Mouse (Mus musculus) gastrocnemius, postnatal 14 days (tissue): Measurements from ENCODE around the gene Agrp. TPM values are rescaled to one million over a fixed set of nuclear protein-coding genes. Genes with fewer than 3 reads are reported as not detected.
"Not testable (repeated sequence)": the region's sequence is repeated elsewhere in the genome, so short reads cannot be mapped to it uniquely, and the experiment has no call there.

Experiments used
- DNase-seq: peaks from one replicate; pipeline ENCODE4 v3.0.0; 2021; ENCODE audit warnings: mixed read lengths
- intact Hi-C: fragments of 180-260 bp; cut with DNase I; formaldehyde crosslinking; loops from one replicate; pipeline ENCODE4 v1.15.1; 2025; ENCODE audit warnings: low total_unique reads
- total RNA-seq, 2 experiments: library from RNA; stranded (reverse); gene quantifications; 2 replicates each; pipeline ENCODE4 v1.2.3; 2021

The Agrp gene
- total RNA-seq, 2 experiments from 2014 or later = 0.73 to 1.7 TPM

DNA sequence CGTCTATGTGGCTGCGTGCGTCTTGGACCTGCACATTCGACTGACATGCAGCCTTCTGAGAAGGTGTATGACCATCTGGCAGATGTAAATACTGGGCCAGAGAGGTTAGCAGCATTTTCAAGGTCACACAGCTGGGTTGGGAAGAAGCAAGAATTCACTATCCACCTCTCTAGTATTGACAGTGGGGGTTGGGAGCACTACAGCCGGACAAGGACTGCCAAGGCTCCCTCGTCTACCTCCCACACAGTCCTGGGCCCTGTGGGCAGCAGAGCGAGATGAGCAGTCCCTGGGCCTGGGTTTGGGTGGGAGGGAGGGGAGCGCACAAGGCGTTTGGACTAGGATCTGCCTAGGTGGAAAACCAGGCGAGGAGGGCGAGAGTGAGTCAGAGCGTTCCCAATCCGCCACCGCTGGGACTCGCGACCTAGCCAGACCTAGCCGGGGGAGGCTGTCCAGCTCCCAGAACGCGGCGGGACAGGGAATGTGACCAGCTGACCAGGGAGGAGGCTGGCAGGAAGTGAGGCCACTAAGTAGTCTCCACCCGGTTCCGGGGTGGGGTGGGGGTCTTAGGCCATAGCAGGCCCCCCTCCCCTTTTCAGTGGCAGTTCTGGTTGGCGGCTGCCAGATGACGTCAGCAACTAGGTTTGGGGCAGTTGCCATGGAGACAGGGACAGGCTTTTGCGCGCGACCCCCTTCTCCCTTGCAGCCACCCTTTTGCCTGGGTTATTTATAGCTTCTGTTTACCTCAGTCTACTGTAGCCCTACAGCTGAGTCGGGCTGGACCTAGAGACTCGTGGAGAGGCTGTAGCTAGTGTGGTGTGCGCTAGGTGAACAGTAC, 30.8 kb downstream of the Agrp start:
- DNase-seq = peak; percentile 86
- intact Hi-C loops = no loop called here

DNA sequence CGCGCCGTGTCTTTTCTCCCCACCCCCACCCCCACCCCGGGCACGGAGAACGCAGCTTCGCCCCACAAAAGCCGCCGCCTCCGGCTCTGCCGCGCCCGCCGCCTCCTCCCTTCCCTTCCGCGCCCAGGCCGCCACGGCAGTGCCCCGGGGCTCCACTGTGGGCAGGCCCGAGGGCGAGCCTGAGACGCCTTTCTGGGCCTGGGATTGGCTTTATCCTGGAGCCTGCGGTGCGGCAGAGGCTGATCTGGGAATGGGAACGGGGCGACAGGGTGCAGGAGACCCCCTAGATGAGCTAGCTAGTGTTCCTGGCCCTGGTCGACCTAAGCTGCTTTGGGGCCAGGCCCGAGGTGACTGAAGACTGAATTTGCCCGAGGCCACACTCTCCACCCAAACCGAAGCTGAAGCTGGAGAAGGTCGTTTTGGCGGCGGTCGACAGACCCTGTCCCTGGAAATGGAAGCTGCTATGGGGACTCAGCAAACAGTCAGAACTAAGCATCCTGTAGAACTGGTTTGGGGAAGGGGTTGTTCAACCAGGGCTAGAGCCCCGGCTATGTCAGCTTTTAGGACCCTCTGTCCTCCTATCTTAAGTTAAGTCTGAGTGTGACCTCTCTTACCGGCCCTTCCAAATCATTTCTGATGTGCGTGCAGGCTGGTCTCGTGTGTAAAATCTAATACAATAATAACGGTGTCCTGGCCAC, 31.6 kb downstream of the Agrp start:
- peak; percentile 44 for DNase-seq
- intact Hi-C loops = no loop called here

DNA sequence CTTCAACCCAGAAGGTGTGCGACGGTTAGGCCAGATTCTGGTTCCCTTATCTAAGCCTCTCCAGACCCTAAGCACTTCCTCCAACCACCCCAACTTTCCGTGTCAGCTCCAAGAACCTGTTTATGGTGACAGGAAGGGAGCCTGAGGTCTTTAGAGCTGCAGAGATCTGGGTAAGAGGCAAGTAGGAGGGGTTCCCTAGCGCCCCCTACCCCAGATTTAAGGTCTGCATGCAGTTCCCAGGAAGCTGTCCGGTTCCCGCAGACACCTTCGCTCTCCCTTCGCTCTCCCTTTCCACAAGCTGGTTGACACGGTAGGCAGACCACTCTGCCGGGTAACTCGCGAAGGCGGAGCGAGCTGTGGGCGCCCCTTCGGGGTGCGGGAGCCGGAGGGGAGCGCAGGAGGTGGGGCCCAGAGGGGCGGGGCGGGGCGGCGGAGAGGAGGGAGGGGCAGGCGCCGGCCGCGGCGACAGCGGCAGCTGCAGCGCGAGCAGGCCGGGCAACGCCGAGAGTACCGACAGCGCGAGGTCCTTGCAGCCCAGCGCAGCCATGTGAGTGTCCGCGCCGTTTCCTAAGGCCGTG, 32.3 kb downstream of the Agrp start, which contains the start of gene Ripor1:
TSS of gene Ripor1 (plus strand) at position 452 of the 578 bp plus-strand sequence.
- intact Hi-C loops = no loop called here
- DNase-seq = peak; percentile 80

DNA sequence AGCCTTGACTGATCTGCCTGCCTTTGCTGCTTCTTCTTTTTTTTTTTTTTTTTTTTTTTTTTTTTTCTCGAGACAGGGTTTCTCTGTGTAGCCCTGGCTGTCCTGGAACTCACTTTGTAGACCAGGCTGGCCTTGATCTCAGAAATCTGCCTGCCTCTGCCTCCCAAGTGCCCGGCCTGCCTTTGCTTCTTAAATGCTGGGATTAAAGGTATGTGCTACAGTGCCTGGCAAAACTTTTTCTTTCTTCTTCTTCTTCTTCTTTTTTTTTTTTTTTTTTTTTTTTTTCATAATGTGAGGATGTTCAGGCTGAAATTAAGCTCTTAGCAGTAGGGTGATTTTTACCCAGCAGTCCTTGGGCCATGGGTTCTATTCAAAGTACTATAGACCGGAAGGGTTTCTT, 34.7 kb downstream of the Agrp start:
- intact Hi-C loops, DNase-seq: not testable (repeated sequence)

DNA sequence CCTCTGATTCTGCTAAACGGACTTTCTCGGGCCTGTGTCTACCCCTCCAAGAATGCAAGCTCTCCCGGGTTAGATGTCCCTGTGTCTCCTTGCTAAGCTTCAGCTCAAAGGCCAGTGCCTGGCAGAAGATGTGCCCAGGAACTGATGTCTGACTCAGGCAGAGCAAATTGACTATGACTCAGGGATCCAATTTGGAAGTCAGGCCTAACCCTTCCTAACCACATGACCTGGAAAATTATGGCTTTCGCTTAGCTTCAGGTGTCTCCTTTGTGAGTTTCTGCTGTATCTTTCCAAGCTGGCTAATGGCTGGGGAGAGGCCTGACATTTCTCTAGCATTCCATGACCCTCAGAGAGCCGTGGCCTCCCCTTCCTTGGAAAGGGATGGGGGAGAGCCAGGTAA, 35.9 kb downstream of the Agrp start:
- intact Hi-C loops = no loop called here
- DNase-seq = no peak

DNA sequence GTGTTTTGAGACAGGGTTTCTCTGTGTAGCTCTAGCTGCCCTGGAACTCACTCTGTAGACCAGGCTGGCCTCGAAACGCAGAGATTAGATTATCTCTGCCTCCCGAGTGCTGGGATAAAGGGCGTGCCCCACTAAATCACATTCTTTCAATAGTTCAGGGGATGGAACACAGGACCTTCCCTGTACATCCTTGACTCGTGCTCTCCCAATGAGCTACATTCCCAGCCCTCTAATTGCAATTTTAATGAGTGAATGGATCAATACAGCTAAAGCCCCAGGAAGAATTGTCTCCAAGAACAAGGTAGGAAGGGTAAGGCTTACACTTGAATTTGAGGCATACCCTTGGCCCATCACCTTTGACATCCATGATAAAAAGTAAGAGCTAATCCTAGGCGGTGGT, 38.4 kb downstream of the Agrp start:
- intact Hi-C loops = no loop called here
- no peak for DNase-seq

DNA sequence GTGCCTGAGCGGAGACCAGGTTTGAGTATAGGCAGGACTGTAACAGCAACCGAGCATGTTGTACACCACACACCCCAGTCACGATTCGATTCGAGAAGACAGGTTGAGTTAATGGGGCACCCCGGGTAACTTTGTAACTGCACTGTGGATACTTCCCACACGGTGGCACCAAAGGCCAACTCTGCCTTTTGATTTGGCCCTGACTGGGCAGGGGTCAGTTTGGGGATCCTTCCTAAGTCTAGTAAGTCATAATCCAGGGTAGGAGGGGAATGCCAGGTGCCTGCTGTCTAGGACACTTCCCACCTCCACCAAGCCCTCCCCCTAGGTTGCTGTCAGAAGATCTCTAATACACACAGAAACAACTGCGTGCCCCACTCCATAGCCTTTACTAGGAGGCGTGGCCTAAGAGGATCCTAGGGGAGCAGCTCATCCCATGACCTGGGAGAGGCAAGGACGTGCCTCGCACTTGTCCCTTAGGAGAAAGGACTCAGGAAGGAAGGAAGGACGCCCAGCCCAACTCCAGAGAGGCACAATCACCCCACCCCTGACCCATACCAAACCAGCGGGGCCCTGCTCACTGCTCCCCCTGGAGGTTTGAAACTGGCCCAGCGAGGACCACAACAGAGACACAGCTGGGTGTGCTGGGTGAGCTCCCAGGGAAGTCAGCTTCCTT, 40.7 kb downstream of the Agrp start:
- intact Hi-C loops = no loop called here
- peak; percentile 74 for DNase-seq

DNA sequence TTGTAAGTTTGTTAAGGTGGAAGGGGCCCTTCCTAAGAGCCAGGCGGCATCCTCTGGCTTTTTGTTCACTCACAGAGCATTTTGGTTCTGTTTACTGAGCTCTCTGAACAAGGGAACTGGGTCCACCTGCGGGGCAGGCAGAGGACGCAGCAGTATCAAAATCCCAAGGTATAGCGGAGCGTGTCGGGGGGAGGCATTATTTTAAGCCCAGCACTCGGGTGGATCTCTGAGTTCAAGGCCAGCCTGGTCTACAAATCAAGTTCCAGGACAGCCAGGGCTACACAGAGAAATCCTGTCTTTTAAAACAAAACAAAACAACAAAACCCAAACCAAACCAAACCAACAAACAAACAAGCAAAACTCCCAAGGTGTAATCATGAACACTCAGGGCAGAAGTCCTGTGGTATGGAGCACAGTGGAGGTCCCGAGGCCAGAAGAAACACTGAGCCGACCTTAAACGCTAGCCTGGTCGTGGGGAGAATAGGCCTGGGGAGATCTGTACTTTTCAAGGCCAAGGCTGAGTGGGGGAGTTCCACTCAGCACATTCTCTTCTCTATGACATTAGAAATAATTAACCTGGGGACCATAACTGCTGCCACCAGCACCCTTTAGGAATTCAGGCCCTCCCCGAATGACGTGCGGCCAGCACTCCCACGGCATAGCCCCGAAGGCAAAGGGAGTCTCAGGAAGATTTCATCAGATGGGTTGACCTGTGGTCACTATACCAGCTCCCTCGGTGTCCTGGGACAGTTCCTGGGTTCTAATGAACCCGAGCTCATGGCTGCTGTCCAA, 42.5 kb downstream of the Agrp start:
- DNase-seq = no peak
- intact Hi-C loops = no loop called here

DNA sequence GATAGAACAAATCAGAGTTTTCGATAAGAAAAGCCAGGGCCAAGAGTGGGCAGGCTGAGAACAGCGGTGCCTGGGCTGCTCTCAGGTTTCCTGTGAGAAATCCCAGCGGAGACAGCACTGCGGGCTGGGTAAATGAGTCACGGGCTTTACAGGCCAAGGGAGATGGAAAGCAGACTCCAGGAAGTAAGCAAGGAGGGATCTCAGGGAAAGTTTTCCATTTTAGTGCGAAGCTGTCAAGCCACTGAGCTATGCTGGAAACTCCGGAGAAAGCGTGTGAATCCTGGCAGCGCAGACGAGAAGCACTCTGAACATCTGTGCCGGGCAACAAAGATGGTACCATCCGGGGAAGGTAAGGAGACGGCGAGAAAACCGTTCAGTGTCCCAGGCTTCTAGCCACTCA, 43.3 kb downstream of the Agrp start:
- intact Hi-C loops = no loop called here
- peak; percentile 58 for DNase-seq

DNA sequence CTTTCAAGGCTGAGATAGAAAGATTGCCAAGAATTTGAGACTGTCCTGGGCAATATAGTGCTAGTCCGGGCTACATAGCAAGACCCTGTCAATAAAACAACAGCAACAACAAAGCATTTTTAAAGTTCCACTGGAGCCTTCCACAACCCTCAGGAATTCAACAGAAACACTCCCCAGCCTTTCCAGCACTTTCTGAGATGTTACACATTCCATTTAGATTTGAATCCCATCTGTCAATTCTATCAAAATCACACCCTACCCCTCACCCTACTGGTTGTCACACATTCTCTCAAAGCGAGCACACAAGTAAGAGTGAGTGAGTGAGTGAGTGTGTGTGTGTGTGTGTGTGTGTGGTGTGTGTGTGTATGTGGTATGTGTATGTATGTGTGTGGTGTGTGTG, 44.8 kb downstream of the Agrp start:
- intact Hi-C loops = no loop called here
- no peak for DNase-seq

DNA sequence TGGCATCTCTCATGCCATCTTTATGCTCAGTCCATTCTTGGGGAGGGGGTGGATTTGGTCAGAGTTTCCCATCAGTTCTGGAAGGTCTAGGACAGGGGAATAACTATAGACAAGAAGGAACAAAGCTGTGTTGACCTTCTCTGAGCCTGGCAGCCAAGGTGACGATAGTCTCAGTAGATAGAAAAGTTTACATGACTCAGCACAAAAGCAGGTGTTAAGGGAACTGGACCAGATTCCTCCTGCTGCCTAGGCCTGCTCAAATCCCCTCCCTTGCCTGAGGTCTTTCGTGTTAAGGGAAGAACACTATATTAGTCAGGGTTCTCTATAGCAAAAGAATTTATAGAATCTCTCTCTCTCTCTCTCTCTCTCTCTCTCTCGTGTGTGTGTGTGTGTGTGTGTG, 57.5 kb downstream of the Agrp start:
- intact Hi-C loops = no loop called here
- no peak for DNase-seq

DNA sequence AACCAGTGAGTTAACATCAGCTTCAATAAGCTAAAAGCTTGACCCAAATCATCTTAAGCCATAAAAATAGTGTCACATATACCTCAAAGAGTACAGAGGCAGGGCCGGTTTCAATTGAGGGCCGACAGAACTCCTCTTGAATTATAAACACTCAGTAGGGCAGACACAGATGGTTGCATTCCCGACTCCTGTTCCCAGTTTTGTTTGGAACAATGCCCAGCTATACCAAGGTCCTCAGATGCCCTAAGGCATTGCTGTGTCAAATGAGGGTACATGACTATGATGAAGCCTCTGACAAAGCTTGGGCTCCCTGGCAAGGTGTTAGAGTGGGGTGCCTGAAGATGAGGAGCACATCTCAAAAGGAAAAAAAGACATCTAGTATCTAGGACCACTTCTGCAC, 61.7 kb downstream of the Agrp start:
- DNase-seq = no peak
- intact Hi-C loops = no loop called here

DNA sequence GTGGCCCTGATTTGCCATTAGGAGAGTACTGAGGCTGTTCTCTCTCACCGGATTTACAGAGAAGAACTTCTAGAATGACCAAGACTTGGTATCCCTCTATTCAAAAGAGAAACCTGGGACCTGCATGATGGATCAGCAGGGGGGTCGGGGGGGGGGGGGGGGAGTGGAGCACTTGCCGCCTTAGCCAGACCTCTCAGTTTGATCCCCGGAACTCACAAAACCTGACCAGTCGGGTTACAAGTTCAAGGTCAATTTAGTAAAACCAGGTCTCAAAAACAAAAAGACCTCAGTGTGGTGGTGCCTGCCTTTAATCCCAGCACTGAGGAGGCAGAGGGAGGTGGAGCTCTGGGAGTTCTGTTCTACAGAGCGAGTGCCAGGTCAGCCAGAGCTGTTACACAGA, 62.5 kb downstream of the Agrp start:
- intact Hi-C loops = no loop called here
- no peak for DNase-seq

DNA sequence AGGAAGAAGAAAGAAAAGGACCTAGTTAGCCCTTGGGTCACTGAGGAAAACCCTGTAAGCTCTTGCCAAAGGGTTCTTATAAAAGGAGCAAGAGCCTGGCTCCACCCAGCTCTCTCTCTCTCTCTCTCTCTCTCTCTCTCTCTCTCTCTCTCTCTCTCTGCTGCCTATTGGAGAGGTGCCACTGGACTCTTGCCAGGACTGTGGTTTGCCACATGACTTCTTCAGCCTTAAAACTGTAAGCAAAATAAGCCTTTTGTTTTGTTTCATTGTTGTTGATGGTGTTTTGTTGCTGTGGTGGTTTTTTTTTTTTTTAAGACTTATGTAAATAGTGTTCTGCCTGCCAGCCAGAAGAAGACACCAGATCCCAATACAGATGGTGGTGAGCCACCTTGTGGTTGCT, 63.8 kb downstream of the Agrp start:
- peak; percentile 35 for DNase-seq
- intact Hi-C loops = no loop called here

DNA sequence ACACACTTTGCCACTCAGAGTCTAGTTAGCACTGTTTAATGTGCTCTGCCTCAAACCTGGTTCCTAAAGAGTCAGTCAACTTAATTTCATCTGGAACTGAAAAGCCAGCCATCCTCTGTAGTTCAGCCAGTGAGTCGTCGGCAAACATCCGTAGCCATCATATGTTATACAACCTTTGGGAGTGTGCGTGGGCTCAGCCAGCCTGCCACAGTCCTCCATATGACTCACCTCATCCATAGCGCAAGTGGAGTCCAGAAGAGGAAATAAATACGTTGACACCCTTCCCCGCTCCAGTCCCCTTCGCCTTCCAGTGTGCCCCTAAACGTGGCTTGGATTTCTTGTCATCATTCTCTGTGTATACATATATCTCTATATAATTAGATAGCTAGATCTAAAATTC, 65.4 kb downstream of the Agrp start:
- intact Hi-C loops = no loop called here
- DNase-seq = no peak

DNA sequence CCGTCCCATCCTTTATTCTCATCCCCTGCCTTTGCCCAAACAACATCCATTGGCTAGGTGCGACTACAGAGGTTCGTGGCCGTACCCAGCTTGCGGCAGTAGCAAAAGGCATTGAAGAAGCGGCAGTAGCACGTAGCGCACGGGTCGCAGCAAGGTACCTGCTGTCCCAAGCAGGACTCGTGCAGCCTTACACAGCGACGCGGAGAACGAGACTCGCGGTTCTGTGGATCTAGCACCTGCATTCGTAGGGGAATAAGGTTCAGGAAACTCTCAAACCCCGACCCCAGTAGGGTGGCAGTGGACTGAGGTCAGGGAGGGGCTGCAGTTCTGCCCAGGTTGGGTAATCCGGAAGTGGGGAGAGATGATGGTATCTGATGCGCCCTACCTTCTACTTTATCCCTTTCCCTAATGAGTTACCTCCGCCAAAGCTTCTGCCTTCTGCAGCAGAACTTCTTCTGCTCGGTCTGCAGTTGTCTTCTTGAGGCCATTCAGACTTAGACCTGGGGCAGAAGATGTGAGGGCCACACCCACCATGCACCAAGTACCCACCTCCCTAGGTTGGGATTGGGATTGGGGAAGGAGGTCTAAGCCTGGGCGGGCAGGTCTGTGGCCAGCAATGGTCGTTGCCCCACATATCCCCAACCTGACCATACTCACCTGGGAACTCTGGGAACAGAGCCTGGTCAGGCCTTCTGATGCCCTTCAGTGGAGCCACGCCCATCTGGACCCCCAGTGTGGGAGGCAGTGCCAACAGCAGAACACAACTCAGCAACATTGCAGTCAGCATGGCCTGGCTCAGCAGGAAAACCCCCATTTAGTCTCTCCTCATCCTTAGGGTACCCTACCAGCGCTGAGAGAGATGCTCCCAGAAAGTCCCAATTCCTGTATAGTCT, 70.2 kb downstream of the Agrp start:
- no peak for DNase-seq

DNA sequence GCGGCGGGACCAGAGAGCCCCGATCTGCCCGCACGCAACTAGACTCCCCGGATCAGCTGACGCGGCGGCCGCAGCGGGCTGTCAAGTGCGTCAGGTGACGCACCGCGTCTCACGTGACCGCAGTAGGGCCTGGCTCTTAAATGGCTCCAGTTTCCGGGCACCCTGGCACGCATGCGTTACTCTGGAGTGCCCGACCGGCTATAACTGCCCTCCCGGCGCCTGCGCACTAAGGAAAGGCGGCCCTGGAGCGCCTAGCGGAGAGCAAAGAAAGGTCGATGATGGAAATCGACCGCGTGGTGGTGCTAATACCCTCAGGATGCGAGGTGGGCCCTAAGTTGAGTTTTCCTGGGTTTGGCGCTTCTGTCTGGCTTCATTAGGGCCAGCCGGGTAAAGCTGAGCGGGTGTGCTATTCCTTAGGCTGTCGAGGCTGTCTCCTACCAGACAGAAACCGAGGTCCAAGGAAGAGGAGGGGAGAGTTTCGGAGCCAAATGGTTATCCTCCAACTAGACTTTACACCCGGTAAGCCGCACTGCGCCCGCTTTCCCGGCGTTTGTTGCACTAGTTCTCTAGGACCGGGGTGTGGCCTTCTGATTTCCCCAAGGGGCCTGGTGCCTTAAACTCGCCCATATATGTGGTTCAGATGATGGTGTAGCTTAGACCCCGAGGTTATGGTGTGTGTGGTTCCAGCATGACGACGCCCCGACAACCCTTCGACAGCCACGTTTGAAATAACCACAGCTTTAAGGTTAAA, 71.1 kb downstream of the Agrp start, which contains the start of gene Atp6v0d1:
TSS of gene Atp6v0d1 (minus strand) at position 96 of the 751 bp plus-strand sequence.
- intact Hi-C loops = no loop called here

More for the DNA sequence above, 70.2 kb downstream of the Agrp start:
- intact Hi-C loops = no loop called here

More for the DNA sequence above, 71.1 kb downstream of the Agrp start, which contains the start of gene Atp6v0d1:
- peak; percentile 100 for DNase-seq
